Mouse (Mus musculus): ENCODE results near the gene Mybl2.

Mybl2 gene

DNA sequence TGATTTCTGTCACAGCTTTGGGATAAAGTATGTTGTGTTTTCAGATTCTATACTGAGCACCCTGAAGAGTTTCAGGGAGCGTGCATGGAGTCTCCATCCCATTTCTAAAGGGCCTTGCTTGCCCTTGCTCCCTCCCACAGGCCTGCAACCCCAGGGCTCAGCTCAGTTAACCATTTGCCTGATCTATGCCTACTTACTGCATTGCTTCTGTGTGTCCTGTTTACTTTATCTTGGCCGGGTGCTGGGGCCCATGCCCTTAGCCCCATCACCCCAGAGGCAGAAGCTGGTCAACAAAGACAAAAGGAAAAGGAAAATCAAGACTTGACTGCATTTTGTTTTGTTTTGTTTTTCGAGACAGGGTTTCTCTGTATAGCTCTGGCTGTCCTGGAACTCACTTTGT is 17.1 kb downstream of the Mybl2 start:
- DNase-seq (ENCODE audit: low read depth, low spot score) = no peak

DNA sequence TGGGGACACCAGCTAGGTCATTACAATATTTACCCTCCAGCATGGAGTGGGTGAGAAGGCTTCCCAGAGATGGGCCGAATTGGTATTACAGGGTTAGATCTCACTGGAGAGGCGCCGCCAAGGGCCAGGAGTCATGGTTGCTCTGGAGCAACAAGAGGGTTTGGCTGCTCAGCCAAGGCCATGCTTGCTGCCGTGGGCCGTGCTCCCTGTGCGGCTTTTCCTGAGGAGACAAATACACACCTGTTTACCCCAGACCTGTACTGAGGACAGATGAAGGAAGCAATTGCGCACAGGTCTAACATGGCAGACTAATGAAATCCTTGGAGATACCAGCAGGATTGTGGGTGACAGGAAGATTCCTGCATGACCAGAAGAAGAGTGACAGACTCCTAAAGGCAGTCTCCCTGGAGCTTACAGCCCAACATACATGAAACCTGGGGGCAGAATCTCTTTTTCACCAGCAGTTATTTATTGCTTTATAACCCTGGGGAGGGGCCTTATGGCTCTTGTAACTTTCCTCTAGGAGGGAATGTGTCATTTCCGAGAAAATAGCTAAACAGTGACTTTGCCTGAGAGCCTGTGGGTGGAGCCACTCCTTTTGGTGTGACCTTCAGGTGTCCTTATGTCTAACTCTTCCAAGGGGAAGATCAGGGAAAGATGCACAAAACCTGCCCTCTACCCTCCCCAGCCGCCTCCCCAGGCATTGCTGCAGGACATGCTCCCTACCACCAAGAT is 18.7 kb downstream of the Mybl2 start:
- DNase-seq (ENCODE audit: low read depth, low spot score) = no peak

DNA sequence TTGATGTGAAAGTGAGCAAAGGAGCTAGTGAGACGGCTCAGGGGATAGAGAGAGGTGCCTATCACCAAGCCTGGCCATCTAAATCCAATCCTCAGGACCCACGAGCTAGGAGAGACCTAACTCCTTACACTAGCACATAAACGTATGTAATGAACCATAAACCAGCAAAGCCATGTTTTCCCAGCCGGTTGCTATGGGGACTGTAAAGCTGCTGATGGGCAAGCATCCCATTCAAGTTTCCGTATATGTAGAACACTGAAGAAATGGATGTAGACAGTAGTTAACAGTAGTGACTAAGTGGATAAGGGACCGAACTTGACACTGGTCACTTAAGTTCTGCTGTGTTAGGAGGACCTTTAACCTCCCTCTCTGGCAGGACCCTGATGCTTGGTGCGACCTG is 19.5 kb downstream of the Mybl2 start:
- no peak for DNase-seq (ENCODE audit: low read depth, low spot score)

DNA sequence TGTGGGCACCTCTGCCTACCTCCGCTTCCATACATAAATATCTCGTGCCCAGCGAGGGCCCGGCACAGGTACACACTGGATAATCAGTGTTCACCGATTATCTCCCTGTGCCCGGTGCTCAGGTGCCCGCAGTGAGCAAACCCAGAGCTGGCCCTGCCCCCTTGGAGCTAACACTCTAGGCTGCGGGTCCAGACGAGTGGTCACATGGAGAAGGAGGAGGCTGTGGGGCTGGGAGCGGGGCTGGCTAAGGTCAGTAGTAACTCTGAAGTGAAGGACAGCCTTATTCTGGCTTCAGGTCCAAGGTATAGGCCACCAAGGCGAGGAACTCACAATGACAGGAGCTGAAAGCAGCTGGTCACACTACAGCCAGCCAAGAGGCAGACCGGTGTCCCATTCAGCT is 20.3 kb downstream of the Mybl2 start:
- DNase-seq (ENCODE audit: low read depth, low spot score) = no peak

DNA sequence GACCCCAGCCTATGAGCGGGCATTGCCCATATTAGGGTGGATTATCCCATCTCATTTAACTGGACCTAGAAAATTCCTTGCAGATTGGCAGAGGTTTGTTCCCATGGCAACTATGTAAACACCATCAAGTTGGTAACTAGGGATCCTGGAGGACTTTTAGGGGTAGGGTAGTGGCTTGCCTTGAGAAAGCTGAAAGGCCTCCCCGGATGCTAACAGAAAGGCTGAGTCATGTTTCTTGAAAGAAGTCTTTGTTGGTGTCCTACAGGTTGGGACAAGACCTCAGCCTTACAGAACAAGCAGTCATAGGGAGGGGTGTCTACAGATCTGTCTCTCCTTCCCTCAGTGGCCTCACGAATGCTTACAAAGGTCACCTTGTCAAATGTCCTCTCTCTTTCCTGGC is 20.7 kb downstream of the Mybl2 start:
- DNase-seq (ENCODE audit: low read depth, low spot score) = no peak

DNA sequence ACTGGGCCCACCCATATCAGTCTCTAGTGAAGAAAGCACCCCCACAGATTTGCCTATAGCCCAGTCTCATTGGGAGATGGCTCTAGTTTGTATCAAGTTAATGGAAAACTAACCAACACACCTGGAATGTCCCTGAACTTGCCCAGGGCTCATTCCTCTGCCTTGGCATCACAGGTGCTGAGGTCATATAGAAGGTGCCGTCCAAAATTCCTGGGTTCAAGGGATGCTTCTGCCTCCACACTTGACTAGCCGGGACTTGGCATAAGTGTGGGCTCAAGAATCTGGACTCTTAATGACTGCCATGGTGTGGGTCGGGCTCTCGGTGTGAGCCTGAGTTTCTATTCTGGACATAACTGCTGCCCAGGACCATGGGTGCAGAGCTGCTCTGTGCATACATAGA is 24.6 kb downstream of the Mybl2 start:
- DNase-seq (ENCODE audit: low read depth, low spot score) = no peak

DNA sequence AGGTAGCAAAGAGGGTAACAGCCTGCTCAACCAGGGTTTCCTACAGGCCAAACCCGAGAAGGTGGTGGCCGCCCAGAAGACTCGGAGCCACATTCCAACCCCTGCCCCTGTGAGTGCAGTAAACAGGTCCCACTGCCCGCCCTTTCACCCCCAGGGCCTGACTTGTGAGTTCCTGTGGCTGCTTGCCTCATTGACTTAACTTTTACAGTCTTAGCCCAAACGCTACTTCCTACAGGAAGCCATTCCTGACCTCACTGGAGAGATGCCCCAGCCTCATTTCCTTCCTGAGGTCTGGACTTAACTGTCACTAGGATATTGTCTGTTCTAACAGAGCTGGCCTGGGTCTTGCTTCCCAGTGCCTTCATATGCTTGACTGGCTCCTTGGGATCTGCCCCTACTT is 28.1 kb downstream of the Mybl2 start:
- DNase-seq (ENCODE audit: low read depth, low spot score) = no peak

DNA sequence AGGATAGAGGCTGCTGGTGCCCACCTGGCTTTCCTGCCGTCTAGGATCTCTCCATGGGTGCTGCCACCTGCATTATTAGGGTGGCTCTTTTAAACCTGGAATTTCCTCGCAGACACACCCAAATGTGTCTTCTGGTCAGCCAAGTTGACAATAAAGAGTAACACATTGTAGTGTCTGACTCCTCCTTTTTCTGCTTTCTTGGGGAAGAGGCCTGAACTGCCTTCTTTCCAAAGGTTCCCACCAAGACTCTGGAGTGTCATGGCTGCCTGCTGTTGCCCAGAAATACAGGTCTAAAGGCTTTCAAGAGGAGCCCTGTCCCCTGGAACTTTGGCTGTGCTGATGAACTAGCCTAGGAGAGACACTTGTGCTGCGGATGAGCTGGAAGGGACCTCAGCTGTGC is 30.0 kb downstream of the Mybl2 start:
- no peak for DNase-seq (ENCODE audit: low read depth, low spot score)

DNA sequence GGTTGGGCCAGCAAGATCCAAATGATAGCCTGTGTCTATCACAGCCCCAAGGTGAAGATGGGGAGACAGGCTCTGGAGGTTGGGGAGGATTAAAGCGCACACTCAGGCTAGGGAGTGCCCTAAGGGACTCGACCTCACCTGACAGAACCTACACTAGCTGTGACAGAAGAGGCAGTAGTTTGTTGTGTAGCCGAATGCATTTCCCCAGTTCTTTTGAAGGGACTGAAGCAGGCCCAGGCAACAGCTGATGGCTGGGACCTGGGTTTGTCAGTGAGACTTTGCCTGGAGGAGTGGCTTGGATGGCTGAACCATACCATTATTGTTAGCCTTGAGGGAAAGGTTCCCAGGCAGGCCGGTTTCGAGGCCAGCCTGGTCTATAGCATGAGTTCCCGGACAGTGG is 30.6 kb downstream of the Mybl2 start:
- no peak for DNase-seq (ENCODE audit: low read depth, low spot score)

DNA sequence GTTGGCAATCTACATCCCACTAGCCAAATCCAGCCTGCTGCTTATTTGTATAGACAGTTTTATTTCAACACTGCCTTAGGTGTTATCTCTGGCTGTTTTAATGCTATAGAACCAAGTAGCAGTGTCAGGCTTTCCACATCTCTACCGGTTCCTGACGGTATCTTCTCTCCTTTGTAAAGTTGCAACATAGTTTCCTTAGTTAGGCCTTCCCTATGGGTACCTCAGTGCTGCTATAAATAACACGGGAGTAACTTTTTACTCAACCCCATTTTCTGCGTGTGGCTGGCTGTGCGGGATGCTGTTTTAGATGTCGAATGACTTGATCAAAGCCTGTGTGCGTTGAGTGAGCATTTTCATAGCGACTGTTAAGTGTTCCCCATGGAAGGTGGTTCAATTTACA is 32.1 kb downstream of the Mybl2 start:
- no peak for DNase-seq (ENCODE audit: low read depth, low spot score)

DNA sequence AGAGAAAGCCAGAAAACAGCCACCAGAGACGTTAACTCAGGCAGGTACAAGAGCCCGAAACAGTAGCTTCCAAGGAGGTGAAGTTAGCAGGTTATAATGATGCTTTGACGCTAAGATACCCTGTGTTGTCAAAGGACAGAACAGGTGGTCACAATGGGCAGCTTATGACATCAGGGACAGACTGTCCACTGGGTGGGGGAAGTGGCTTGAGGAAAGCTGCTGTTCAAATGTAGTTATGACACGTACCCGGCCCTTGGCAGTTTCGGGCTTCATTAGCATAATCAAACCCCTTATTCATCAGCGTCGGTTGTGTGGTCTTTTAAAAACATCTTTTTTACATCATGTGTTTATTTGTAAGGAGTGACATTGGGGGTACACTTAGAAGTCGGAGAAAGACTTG is 33.2 kb downstream of the Mybl2 start, which contains the start of gene Gtsf1l:
TSS of gene Gtsf1l (minus strand) at position 128 of the 400 bp plus-strand sequence.
- DNase-seq (ENCODE audit: low read depth, low spot score) = no peak

DNA sequence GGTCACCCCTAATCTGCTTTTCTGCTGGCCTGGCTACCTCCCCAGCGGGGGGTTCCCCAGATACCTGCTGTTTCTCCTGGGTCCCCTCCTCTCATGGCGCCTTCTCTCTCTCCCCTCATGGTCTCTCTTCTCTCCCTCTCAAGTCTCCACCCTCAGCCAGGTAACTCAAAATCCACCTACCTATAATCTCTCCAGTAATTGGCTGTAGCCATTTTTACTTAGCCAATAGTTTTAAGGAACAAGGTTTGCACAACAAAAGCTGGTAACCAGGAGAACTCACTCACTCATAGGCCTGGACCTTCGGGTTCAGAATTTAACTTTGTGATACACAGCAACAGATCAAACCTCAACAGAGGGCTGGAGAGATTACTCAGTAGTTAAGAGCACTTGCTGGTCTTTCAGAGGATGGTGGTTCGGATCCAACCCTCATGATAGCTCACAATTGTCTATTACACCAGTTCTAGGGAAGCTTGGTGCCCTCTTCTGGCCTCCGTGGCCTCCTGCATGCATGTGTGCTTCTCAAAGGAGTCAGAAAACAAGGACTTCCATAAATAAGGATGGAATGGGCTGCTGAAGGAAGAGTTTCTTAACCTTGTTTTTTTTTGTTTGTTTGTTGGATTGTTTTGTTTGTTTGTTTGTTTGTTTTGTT is 35.1 kb downstream of the Mybl2 start:
- no peak for DNase-seq (ENCODE audit: low read depth, low spot score)

DNA sequence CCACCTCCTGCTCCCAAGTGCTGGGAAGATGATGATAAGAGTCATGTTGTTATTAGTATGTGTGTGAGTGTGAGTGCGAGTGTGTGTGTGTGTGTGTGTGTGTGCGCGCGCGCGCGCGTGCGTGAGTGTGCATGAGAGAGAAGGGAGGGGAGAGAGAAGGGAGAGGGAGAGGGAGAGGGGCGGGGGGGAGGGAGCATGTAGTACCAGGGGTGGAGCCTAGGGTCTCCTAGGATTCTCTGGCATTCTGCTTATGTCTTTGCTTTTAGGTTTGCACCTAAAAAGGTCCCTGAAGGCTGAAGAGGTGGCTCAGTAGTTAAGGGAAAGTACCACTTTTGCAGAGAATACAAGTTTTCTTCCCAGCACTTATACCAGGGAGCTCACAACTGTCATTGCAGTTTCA is 40.4 kb downstream of the Mybl2 start:
- DNase-seq (ENCODE audit: low read depth, low spot score) = no peak

DNA sequence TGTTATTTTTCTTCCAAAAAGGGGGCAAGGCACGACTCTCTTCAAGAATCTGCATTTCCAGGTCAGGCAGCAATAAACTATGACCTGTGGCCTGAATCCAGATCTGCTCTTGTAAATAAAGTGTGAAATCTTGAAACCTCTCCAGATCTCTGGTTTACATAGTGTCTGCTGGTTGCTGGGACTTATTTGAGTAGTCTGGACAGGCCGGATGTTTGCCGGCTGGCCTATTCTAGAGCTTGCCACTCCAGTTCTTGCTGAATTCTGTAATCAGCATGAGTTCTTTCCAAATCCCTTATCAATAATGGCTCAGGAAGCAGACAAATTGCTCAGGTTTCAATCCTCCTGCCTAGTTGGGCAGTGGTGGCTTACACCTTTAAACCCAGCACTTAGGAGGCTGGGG is 41.3 kb downstream of the Mybl2 start:
- DNase-seq (ENCODE audit: low read depth, low spot score) = no peak

DNA sequence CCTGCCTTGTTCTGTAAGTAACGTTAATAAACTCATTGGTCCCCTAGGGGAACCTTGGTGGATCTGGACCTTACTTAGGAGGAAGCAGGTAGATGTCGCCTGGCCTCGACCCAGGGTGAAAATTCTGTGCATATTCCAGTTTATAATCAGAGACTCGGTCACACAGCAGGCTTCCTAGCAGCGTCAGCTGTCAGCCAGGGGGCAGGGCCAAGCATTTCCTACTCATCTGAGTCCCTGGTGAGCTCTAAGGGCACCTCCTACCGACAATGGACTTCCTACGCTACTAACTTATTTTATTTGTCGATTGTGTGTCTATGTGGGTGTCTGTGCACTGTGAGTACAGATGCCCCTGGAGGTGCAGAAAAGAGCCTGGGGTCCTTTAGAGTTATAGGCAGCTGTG is 45.4 kb downstream of the Mybl2 start:
- no peak for DNase-seq (ENCODE audit: low read depth, low spot score)

DNA sequence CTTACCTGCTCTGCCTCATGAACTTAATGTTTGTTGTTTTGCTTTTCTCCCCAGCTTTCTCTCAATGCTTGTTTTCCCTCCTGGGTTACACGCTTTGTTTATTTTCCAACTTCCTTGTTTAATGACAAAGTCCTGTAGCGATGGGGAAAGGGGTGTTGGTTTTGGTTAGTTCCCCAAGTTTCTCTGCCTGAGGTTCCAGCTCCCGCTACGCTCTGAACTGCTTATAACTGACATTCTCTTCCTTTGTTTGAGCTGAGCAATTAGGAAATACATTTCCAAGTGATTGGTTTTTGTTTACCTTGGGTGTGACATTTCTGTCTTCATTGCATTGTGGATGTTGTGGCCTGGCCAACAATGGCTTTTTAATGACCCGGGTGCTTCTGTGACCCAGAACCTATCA is 46.1 kb downstream of the Mybl2 start:
- no peak for DNase-seq (ENCODE audit: low read depth, low spot score)

DNA sequence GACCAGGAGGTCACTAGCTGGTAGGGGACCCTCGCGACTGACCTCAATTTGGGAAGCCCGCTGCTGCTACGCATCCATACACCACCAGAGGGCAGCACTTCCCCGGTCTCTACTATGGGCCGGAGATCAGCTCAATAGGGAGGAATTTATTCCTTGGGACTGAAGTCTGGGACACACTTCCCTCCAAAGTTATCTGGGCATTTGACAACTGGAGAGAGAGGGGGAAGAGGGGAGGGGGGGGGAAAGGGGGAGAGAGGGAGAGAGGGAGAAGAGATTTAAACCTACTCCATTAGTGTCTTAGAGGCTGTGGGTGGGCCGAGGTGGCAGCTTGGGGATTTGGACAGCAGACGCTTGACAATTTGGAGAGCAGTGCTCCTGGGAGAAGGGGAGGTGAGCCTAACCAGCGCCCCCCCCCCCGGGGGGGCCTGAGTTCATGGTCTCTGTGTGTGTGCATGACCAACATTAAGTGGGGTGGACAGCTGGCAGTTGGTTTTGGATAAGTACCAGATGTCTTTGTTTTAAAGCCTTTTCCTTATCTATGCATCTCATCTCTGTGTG is 47.2 kb downstream of the Mybl2 start:
- no peak for DNase-seq (ENCODE audit: low read depth, low spot score)

DNA sequence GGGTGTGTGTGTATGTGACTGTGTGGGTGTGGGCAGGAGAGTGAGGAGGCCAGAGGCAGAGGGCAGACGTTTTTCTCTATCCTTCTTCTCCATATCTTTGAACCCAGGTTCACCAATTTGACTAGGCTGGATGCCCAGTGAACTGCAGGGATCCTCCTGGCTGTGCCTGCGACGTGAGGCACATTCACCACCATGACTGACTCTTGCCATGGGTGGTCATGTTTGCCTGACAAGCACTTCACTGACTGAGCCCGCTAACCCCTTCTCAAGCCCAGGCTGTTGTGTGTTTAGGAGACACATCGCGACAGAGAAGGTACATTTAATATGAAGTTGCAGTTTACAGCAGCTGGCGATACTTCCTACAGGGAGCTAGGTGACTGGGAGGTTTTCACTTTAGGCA is 47.7 kb downstream of the Mybl2 start:
- DNase-seq (ENCODE audit: low read depth, low spot score) = no peak

DNA sequence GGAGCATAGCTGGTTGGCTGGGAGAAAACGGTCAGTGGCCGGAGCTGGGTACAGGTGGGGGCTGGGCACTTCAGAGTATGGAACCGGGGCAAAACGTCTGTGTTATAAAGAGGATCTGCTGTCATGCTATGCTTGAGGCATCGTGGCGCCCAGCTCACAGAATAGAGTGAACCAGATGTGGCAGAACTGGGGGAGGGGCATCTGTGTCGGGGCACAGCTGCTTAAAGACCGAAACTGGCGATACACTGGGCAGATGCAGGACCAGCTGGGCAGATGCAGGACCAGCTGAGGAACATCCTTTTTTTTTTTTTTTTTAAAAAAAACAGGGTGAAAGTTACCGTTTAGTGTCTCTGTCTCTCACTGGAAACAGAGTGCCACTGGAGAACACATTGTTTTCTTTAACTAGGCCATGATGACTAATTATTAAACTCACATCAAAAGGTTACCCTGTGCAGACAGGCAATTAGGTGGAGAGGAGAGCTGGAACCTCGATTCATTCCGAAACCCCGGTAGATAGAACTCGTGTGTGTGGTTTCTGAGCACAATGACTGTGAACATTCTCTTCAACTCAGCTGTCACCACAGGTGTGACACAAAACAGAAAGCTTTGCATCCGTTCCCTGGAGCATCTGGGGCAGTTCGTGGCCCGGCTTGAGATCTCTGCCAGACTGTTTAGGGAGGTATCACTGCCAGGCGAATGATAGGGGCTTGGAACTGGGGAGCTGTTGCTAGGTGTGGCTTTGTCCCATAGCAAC is 48.6 kb downstream of the Mybl2 start:
- no peak for DNase-seq (ENCODE audit: low read depth, low spot score)

DNA sequence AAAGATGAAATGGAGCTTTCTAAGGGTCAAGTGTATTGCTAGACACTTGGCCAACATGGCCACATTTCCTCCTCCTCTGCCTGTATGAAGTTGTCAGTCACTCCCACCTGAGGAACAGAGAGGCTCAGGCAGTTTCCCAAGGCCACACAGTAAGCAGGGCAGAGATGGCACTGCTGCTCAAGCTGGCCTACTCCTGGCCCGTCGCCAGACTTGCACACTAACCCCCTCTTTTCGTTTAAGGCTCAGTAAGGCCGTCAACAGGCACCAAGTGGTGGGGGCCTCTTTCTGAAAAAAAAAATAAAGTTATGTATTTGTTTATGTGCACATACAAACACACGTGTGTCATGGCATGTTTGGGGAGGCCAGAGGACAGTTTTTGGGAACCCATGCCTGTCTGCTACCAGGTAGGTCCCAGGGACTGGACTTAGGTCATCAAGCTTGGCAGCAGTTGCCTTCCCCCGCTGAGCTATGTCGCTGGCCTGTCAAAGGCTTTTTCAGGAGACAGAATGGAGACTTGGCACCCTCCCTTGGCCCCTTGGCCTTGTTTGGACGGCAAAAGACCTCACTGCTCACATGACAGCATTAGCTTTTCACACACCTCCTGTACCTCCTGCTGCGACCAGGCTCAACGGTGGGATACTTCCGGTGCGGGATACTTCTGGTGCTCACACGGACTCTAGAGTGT is 49.7 kb downstream of the Mybl2 start:
- no peak for DNase-seq (ENCODE audit: low read depth, low spot score)

DNA sequence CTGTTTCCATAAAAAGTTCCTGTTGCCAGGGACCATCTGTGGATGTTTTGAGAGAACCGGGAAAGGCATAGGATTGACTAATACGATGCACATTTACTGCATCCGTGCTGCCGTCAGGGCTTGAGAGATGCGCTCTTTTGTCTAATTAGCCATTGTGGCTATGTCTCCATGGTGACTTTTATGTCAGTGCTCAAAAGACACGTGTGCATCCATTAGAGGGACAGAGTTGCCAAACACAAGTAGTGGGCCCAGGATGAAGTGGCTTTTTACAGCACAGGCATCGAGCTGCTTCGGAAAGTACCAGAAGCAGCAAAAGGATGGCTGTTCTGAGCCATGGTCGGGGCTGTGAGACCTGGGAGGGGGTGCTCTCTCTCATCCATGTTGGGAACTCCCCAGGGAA is 53.9 kb downstream of the Mybl2 start:
- DNase-seq (ENCODE audit: low read depth, low spot score) = no peak

DNA sequence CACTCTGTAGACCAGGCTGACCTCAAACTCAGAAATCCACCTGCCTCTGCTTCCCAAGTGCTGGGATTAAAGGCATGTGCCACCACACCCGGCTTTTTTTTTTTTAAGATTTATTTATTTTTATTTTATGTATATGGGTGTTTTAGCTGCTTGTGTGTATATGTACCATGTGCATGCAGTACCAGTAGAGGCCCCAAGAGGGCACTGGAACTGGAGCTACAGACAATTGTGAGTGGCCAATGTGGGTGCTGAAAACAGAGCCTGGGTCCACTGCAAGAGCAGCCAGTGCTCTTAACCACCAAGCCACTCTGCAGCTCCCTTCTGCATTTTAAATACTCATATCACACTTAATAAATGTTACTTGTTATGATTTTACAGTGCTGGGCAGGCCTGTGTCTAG is 56.2 kb downstream of the Mybl2 start:
- no peak for DNase-seq (ENCODE audit: low read depth, low spot score)

All from telencephalon, adult 2 months (tissue).